Mouse (Mus musculus) B cell, adult 2 months (primary cell): ENCODE data around the gene Zfp287.
A peak's percentile ranks its signal among the peaks of the same experiment; 100 is the strongest.

Source experiments
- DNase-seq, 2 experiments: peaks; one replicate each; pipeline ENCODE4 v3.0.0; 2022

The Zfp287 gene

DNA sequence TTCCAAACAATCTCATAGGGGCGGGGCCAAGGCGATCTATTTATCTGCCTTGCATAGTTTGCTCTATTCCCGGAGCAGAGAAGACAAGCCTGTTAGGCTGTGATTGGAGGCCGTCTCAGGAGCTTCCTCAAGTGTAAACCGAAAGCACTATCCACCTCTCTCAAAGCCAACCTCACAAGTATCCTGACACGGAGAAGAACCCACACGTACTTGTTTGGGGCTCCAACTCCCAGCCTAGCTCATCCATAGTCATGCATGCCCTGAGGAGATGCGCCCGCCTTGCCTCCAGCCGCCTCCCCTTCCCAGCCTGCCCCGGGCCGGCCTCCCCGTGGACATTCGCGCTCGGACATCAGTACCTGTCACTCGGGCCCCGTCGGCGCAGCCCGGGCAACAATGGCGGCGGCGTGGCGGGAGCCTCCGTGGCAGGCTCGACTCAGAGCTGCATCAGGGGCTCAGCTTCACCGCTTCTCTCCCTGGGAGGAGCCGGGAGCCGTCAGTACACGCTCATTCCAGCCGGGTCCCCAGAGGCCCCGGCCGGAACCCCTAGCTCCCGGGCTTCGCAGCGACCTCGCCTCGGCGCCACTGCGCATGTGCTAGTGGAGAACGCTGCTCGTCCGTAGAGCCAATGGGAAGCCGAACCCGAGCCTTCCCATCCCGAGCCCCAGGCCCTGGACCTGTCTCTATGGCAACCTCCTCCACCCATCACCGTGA is at the start of gene Zfp287:
Gene Zfp287 (minus strand): TSS at position 595 of the 711 bp plus-strand sequence.
- peak; percentile 70 to 74 for DNase-seq

DNA sequence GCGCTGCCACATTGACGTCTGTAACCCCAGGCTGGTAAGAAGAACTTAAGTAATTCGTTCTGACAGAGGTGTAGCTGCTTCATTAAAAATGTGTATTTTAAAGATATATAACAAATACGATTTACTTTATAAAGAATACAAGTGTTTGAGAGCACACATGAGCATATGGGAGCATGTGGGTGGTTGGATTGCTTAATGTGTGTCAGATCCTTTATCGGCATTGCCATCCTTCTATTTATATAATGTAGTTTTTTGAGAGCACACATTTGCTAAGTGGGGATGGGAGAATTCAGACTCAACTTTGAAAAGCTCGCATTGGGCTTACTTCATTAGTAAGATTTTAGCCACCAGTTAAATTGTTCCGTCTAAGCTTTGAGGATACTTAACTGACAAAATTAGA is 44.8 kb upstream of the Zfp287 start:
- no peak for DNase-seq

DNA sequence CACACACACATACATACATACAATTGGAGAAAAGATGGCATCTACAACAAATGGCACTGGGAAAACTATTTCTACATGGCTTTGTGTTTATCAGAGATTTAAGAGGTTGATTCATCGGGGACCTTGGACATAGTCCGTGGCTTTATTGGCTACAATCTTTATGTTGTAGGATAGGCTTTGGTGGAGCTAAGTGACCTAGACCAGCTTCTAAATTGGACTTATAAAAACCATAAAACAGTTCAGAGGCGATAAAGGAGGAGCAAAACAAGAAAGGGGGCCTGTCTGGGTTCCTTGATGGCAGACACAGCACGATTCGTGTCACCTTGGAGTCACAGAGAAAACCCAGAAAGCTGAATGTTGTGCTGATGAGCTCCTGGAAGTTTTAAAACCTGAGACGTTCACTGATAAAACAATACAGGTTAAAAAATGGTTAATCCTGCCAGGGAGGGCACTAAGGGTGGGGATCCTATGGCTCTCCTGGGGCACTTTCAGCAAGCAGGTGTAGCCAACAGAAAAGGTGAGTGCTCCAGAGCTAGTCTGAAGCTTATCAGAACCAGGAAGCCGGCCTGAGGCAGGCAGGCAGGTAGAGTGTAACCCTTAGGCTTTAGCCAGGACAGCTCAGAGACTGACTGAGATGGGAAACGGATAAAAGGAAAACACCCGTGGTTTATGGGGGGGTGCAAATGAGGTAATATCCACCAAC is 29.2 kb upstream of the Zfp287 start:
- no peak for DNase-seq

DNA sequence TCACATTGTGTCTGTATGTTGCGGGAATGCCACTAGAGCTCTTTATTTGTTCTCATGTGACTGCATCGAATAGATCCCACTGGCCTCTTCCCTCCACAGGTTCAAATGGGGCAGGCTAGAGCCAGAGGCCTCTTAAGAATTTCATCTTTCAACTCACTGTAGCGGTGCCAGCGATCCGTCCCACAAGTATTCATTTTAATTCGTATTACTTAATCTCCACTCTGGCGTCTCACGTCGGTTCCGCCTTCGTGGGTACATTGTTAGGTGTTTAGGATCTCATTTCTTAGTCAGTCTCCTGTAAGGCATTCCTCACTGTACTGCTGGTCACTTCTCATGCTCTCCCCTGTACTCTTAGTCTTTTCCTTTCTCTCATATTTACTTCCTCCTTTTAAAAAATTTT is 26.8 kb upstream of the Zfp287 start:
- no peak for DNase-seq

DNA sequence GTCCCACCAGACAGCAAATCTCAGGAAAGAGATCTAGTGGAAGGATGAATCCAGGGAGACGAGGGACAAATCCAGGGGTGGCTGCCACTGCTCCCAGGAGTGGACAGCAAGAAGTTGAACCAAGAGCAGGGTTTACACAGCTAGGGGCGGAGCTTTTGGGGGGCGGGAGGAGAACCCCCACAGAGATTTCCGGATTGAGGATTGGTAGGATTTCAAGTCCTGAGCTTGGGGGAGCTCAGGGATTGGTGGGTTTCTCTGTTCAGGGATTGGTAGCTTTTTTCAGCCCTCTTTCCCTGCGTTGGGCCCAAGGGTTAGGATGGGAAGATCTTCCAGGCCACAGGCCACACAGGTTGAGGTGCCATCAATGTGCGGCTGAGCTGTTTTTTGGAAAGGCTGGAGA is 26.2 kb upstream of the Zfp287 start:
- DNase-seq = no peak

DNA sequence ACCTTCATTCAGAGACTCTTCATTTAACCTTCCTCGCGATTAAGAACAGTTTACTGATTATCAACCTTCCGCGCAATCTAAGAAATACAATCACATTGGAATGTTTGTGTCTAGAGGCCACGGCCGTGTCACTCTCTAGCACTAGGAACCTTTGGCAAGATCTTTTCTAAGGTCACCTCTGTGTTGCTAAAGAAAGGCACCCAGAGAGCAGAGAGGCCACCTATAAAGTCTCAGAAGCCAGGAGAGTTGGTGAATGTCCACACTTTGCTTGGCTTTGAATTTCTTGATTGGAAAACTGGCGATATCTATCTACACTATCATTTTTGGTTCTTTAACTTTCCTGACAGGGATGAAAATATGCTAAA is 25.4 kb upstream of the Zfp287 start:
- no peak for DNase-seq

DNA sequence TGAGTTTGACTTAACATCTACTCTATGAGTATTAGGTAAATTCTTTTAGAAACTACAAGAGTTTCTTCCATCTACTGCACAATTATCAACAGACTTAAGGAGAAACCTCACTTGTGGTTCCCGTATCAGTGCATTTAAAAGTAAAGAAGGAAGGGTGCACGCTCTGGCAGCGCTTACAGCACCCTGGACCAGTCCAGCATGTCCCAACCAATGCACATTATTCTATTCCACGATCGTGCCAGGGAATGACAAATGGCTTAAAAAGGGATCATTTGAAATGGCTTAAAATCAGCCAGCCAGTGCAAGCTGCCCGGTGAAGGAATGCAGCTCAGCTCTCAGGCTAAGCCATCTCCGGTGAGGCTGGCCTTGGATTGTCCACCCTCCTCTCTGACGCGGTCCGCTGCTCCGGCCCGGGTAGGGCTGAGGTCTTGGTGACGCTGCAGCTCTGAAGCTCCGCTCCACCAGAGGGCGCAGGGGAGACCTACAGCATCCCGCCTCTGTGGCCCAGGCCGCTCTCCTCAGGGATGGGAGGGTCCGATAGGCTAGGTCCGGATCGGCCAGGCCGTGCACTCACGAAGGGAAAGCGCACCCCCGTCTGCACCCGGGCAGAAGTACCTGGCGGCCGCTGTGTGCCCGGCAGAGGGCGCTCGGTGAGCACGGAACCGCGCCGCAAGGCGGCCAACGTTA is 24.9 kb upstream of the Zfp287 start:
- peak; percentile 91 for DNase-seq

DNA sequence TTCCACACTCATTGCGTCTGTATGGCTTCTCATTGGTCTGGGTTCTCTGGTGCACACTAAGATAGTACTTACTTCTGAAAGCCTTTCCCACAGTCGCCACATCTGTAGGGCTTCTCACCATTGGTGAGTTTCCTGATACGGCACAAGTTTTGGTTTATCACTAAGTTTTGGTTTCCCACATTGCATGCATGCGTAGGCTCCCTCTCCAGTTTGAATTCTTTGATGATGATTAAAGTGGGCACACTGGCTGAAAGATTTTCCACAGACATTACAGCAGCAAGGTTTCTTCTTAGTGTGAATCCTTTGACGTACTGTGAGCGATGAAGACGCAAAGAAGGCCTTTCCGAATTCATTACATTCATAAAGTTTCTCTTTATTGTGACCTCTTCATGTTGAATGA is 21.1 kb upstream of the Zfp287 start, which contains the start of gene Gm10428:
Gene Gm10428 (plus strand): TSS at position 321 of the 400 bp plus-strand sequence.
- no peak for DNase-seq

DNA sequence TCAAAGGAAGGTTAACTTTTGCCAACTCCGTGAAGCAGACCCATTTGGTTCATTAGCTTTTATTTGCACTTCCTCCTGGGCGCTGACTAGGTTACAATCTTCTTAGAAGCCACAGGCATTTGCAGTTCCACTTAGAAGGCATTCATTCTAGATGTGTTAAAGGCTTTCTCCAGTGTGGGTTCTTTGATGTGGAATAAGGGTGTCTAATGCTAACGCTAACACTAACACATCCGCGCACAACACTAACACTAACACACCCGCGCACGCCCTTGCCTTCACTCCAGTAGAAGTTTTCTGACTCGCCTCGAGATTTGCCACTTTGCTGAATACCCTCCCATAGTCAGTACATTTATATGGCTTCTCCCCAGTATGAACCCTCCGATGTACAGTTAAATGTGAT is 20.5 kb upstream of the Zfp287 start:
- no peak for DNase-seq

DNA sequence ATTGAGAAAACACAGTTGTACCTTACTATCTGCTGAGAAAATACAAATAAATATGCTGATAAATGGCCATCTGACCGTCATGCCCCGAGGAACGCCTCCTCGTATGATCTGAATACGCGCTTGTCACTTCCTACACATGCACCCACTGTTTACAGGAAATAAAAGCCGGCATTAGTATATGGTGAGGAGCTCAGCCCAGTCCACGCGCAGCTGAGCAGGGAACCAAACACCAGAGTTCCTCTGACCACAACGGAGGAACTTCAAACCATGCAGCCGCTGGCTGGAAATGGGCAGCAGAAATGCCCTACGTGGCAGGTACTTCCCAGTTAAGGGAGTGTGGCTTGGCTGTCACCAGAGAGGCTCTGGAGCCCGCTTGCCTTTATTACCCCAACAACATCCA is 17.7 kb upstream of the Zfp287 start:
- DNase-seq = peak; percentile 32 to 37

DNA sequence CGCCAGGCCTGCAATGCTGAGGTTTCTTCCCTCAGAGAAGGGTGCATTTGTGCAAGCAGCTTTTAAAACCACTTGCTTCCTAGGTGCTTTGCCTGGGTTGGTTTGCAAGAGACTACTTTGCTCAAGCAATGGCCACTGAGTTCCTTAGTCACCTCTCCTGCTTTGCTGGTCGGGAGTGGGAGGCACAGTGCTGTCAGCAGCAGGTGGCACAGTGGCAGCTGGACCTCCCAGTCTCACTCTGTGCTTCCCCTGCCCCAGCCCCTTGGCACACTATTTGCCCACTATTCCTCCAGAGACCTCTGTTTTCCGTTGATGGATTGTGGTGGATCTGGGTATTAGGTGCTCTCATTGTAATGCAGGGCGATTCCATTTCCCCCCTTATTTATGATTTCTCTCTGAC is 16.4 kb upstream of the Zfp287 start:
- no peak for DNase-seq

DNA sequence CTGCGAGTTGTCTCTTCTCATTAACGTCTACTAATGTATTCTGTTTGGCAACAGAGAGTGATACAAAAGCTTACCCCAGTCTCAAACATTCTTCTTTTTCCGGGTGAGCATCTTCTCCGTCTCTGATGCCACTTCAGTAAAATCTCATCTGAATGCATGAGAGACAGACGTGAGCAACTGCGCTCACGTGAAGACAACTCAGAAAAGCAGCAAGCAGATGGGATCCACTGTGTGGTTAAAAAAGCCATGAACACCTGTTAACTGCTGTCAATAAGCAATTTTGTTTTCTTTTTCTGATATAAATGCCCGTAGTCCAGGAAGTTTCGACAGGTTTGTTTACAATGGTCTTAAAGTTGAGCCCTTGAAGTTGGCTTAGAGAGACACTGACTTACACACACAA is 15.5 kb upstream of the Zfp287 start:
- DNase-seq = no peak

DNA sequence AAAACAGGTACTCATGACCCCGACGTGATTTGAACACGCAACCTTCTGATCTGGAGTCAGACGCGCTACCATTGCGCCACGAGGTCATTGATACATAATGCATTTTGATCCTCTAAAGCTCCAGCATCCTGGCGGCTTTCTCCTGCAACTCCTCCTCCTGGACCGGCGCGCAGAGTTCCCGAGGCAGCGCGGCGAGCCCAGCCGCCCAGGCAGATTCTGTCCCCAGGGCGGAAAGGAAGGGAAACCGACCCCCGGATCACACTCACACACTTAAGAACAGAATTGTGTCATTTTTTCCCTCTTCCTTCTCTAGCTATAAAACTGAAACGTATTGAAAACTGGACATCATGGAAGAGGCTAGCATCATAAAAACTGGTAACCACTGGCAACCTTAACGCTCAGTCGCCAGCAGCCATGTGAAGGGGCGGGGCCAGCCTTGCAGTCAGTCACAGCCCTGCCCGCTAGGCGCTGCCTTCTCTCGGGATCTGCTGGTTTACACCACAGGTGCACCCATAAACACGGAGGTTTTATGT is 14.4 kb upstream of the Zfp287 start:
- DNase-seq = peak; percentile 84 to 85

DNA sequence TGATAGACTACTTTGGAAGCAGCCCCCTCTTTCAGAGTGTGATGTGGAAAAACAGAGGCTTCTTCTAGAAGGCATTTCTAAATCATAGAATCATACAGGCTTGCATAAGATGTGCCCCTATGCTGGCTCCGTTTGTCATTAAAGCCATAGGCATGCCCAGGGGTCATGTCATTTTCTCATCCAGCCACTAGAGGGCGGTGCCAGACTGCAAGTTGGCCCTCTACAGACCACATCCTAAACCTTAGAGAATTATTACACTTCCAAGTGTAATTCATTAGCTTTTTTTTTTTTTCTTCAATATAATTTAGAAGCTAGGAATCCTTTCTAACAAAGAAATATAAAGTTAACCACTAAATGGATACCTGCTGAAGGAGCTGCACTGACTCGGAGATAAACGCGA is 12.4 kb upstream of the Zfp287 start:
- peak; percentile 82 to 85 for DNase-seq

DNA sequence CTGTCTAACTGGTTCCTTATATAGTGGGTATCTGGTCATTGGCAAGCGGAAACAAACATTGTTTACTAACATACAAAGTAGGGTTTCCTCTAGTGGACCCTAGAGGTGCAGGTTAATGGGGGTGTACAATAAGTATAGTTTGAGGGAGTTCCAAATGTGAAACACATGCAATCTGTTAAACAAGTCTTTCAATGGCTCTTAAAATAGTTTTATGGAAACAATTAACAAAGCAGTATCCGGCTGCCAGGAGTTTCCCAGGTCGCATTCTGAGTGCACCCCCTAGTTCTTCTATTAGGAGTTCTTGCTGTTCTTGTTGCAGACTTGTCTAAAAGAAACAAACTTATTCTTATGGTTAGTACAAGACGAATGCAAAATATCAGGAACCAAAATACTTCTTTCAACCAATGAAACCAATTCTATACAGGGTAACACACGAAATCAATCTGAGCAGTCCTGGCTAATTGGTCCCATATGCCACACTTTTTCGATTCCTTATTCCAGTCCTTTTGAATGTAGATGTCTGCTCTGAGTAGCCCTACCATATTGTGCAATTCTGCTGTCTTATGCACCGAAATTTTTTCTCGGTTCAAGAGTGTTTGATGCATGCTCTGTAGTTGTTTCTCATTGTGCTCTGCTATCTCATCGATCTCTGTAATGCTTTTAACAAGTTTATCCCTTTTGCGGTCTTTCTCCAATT is 10.7 kb upstream of the Zfp287 start:
- no peak for DNase-seq

DNA sequence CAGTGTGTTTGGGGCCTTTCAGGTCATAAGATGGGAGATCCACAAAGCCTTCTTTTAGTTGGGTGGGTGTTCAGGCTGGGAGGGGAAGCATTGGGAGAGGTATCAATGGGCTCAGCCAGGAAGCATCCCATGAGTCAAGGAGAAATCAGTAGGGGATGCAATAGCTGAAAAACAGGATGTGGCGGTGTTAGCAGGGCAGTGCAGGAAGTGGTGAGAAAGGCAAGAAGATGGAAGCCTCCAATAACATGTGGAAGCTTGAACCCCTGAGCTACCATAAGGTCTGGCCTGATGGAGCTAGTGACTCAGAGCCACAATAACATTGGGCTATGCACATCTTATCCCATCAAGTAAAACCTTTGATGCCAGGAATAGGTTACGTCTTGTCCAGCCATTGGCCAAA is 9.5 kb upstream of the Zfp287 start:
- DNase-seq = no peak

DNA sequence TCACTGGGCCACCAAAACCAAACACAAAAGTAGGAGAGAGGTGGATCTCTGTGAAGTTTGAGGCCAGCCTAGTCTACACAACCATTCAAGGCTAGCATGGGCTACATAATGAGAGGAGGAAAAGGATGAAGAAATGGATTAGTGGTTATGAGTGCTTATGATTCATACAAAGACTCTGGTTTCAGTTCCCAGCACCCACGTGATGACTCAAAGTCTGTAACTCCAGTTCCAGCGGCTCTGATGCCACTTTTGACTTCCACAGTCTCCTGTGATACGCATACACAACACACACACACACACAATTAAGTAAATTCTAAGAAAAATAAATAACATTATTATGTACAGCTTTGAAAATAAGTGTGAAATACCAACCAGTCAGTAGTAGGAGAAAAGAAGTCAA is 960 bp upstream of the Zfp287 start:
- DNase-seq = no peak

DNA sequence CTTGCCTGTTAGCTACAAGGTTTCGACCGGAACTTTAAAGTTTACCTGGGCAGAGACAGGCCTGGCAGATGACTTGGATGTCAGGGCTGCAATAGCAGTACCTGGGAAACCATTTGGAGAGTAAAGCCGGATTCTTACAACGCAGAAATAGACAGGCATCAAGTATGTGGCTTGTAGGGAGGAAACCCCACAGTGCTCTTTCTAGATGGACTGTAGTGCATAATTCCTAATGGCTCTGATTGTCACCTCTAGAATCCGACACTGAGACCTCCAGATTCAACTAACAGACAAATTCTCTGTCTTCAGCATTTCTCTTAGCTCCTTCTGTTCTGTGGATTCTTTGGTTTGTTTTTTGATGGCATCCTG is 300 bp upstream of the Zfp287 start:
- DNase-seq = no peak

DNA sequence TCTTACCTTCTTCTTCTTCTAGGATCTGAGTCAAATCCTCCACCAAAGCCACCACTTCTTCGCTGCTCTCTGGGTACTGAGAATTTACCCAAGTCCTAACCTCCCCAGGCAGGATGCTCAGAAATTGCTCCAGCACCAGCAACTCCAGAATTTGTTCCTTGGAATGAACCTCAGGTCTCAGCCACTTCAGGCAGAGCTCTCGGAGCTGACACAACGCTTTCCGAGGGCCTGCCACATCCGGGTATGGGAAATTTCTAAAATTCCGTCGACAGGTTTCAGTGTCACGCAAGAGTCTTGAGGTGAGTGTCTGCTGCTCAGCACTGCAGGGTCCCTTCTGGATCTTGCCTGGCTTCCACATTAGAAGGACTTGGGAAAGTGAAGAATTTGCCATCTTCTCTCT is 3.4 kb downstream of the Zfp287 start:
- DNase-seq = no peak

DNA sequence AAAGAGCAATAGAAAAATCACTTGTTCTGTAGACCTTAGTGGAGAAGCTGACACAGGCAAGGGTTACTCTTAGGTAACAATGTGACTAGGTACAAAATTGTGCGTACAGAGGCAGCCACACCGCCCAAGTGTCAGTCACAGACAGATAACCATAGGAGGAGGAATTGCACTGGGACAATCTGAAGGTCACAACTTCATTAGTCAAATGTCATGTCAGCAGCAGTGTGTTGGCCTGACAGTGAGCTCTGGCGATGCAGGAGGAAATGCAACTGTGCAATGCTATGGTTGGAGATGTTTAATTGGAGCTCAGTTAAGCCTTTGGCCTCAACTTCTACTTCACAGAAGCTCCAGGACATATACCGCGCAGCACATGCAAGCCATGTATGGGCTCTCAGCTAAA is 21.0 kb downstream of the Zfp287 start:
- no peak for DNase-seq

DNA sequence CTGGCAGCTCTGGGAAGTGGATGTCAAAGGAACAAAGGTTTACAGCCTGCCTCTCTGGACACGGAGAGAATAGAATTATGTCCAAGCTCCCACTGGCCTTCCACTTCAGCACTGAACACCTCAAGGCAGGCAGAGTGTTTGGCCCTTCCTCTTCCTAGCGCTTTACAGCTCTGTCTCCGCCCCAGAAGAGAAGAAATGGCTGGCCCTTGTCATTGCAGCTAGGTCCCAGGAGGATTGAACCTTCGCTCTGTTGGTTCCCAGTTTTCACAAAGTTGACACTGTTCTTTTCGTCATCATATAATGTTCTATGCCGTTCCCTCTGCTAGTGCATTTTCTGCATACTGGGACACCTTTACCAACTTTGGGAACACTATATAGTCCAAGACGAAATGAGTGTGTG is 23.5 kb downstream of the Zfp287 start:
- DNase-seq = no peak

DNA sequence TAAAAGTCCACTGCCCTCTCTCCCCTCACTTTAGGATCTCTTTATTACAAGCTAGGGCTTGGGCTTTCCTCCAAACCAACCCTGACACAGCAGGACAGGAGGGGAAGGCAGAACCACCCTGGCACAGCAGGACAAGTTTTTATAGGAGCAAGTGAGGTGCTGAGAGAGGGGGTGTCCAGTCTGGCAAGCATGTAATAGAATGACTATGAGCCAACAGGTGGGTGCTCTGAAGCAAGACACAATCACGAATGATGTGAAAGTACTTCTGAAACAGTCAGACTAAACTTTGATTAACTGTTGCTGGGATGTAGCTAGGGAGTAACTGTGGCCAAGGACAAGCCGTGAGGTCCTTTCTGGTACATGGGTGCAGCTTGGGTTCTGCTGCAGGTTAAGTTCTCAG is 25.6 kb downstream of the Zfp287 start:
- no peak for DNase-seq

DNA sequence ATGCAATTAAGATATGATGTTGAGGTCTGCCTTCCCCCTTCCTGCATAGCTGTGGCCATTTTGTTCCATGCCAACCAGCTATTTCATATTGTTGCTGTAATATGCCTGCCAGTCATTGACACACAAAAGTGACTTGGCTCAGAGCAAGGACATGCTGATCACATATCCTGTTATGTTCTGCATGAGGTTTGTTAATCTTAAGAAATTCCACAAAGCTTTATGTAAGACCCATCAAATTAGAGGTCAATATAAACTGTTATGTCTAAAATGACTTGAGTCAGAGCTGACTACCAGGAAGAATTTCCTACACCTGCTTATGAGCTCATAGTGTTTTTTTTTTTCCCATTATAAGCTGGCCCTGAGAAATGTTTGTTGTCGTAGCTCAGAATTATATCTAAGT is 30.5 kb downstream of the Zfp287 start:
- no peak for DNase-seq
